Mouse (Mus musculus) testis, adult 2 months (tissue): ENCODE data around the gene Ccdc71.

ENCODE experiments used
- CTCF ChIP-seq: fragments of 200-500 bp; IDR thresholded peaks from 2 replicates; pipeline ENCODE4 v1.5.1; 2012; ENCODE audit warnings: low read depth, mild to moderate bottlenecking, inconsistent platforms, low read length, moderate library complexity; ENCODE audit not compliant: control insufficient read depth, insufficient read depth, insufficient replicate concordance
- POLR2A ChIP-seq: fragments of 200-500 bp; IDR thresholded peaks from 2 replicates; pipeline ENCODE4 v1.6.1; 2012; ENCODE audit warnings: low read depth, mild to moderate bottlenecking, inconsistent platforms, low read length, moderate library complexity; ENCODE audit not compliant: control insufficient read depth

- TF ChIP-seq CTCF (no peak), POLR2A (no peak)
Observed at GRCm38 (mm10) chr9:108466219-108466618, 5.9 kb downstream of the Ccdc71 start.
